Mouse (Mus musculus): Measurements from ENCODE around the gene Hist1h2bl.

The Hist1h2bl gene

DNA sequence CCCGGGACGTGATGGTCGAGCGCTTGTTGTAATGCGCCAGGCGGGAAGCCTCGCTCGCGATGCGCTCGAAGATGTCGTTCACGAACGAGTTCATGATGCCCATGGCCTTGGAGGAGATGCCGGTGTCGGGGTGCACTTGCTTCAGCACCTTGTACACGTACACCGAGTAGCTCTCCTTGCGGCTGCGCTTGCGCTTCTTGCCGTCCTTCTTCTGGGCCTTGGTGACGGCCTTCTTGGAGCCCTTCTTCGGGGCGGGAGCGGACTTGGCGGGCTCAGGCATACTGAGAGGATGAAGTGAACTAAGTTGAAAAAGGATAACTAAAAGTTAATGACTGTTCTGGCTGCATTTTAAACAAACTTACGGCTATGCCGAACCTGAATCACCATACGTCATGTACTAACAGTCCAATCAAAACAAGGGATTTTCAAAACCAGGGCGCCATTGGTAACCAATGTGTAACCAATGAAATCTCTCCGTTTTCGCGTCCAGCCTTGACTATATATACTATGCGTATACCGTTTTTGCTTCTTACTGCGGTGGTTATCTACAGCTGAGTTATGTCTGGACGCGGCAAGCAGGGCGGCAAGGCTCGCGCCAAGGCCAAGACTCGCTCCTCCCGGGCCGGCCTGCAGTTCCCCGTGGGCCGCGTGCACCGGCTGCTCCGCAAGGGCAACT lies at the start of gene Hist1h2bl, which contains the start of gene Hist1h2ai:
Gene Hist1h2bl (minus strand): TSS at position 280 of the 676 bp plus-strand sequence.
Gene Hist1h2ai (plus strand): TSS at position 559 of the 676 bp plus-strand sequence.
- peak; percentile 97 for DNase-seq (ENCODE audit: low read depth, low spot score)

GRCm38 (mm10) chr13:21755707-21756106 lies 39.8 kb upstream of the Hist1h2bl start:
- no peak for DNase-seq (ENCODE audit: low read depth, low spot score)

DNA sequence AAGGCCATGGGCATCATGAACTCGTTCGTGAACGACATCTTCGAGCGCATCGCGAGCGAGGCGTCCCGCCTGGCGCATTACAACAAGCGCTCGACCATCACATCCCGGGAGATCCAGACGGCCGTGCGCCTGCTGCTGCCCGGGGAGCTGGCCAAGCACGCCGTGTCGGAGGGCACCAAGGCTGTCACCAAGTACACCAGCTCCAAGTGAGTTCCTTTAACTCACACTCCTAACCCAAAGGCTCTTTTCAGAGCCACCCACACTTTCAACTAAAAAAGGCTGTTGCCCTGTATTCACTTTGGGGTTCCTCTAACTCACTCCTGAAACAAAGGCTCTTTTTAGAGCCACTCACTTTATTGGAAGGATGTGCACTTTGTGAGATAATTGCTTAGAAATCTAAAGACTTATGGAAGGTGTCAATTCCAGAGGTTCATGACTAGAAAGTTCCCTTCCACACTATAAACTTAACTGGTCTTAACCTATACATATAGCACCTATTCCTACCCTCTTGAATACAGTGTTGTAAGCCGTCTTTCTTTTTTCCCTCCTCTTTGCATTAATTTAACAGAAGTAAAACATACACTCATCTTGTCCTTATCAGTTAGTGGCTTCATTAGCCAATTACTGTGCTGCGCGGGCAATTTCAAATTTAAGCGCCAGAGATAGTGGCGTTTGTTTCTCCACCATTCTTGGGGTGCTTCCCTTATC lies 38.5 kb upstream of the Hist1h2bl start:
- DNase-seq (ENCODE audit: low read depth, low spot score): peak; percentile 73

GRCm38 (mm10) chr13:21753524-21754285 lies 37.8 kb upstream of the Hist1h2bl start, which contains the start of the genes Hist1h2ak and Hist1h2bn:
Hist1h2ak (minus strand) TSS chr13:21753827.
Hist1h2bn (plus strand) TSS chr13:21754123.
- peak; percentile 96 for DNase-seq (ENCODE audit: low read depth, low spot score)

DNA sequence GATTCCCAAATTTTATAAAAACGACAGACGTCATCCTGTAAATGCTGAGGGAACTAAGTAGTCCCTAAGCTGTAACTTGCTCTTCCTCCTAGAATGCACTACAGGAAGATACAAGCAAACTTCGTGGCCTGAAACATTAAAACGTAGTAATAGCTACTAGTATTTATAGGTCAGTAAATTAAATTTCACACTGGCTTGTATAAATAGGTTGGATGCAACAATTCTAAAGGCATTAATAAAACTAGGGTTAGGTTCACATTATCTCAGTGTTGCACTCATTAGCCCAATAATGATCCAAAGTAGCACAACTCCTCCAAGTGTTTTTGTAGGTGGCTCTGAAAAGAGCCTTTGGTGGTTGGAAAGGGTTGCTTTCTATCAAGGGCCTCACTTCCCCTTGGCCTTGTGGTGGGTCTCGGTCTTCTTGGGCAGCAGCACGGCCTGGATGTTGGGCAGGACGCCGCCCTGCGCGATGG lies 37.1 kb upstream of the Hist1h2bl start:
- peak; percentile 56 for DNase-seq (ENCODE audit: low read depth, low spot score)

- peak; percentile 57 for DNase-seq (ENCODE audit: low read depth, low spot score)
These were observed 36.4 kb upstream of the Hist1h2bl start for GRCm38 (mm10) chr13:21752356-21752755.

GRCm38 (mm10) chr13:21751827-21752226 lies 35.9 kb upstream of the Hist1h2bl start:
- peak; percentile 35 for DNase-seq (ENCODE audit: low read depth, low spot score)

GRCm38 (mm10) chr13:21751417-21751816 lies 35.5 kb upstream of the Hist1h2bl start:
- DNase-seq (ENCODE audit: low read depth, low spot score): peak; percentile 43

GRCm38 (mm10) chr13:21750159-21751017 lies 34.4 kb upstream of the Hist1h2bl start, which contains the start of gene Hist1h4k:
Hist1h4k (minus strand) TSS chr13:21750505.
- DNase-seq (ENCODE audit: low read depth, low spot score): peak; percentile 88

DNA sequence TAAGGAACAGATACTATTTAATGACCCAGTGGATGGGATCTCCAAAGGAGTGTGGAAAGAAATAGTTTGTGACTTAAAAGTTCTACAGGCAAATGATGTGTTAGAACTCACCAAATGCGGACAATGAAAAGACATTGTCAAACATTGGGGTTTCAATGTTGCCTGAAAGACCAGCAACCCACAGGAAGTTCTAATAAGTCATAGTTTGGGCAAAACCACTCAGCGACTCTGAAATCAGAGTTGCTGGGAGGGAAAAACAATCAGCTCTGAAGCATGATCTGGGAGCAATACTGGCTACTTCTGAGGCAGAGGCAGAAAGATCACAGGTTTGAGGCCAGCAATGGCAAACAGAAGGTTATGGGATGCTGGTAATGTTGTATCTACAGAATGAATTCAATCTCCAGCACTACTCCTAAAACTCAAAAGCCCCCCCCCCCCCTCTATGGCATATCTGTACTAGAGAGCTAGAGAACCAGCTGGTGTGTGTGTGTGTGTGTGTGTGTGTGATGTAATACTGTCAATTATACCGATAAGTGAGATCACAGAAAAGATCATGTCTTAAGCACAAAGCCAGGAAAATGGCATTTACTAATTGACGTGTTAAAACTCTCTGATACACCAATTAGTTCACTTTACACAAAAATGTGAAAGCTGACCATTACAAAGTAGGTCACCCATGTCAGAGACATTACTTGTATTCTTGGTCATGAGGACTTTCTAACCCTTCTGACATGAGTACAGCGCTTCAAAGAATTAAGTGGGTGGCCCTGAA lies 33.6 kb upstream of the Hist1h2bl start:
- peak; percentile 63 for DNase-seq (ENCODE audit: low read depth, low spot score)

DNA sequence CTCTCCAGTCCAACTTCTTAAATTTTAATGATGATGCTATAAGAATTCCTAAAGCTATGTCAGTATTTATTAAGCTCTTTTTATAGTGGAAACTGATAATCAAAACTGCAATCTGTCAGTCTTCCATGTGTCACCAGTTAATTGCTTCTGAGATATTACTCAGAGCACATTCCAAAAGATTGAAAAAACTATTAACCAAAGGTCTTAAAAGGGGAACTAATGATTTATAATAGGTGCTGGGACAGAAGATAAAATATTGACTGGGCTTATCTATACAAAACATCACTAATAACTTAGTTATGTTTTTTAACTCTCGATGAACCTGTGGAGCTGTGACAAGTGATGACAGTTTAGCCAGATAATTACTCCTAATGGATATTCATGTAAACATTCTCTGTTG lies 29.1 kb upstream of the Hist1h2bl start:
- no peak for DNase-seq (ENCODE audit: low read depth, low spot score)

GRCm38 (mm10) chr13:21734906-21735767 lies 19.2 kb upstream of the Hist1h2bl start, which contains the start of gene Hist1h4j:
Hist1h4j (plus strand) TSS chr13:21735064.
- peak; percentile 88 for DNase-seq (ENCODE audit: low read depth, low spot score)

DNA sequence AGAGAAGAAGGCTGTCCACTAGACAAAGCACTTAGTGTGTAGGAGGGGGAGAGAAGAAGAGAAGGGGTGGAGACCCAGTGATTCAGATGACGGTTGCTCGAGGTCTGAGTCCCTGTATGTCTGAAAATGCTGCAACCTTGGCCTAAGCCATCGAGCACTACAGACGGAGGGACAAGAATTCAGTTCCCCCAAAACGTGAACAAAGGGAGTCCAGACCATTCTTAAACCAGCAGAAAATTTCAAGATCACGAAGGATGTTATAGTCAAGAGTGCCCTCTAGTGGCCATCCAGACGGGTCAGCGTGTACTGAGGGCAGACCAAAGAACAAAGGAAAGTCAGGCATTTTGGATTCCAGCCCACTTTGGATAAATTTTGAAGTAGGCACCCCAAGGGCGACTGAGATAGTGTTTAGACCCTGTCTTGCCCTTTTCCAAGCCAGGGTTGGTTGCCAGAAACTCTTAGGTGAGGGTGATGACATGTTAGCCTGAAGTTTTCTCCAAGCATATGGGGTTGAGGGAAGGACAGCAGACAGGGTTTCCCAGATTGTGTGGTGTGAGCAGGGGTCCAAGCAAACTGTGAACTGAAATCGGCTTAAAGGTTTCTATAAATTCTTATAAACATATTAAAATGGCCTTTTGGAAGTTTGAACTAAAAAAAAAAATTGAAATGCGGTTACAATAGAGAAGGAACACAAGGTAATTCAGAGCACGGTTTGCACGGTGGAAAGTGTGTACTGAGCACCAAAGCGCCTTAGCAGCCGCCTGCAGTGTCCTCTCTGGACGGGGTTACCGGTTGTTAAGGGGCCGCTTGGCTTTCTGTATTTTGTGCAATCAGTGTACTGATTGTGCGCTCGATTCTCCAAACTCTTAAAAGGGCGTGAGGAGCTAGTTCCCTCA lies 18.3 kb upstream of the Hist1h2bl start:
- DNase-seq (ENCODE audit: low read depth, low spot score): peak; percentile 96

DNA sequence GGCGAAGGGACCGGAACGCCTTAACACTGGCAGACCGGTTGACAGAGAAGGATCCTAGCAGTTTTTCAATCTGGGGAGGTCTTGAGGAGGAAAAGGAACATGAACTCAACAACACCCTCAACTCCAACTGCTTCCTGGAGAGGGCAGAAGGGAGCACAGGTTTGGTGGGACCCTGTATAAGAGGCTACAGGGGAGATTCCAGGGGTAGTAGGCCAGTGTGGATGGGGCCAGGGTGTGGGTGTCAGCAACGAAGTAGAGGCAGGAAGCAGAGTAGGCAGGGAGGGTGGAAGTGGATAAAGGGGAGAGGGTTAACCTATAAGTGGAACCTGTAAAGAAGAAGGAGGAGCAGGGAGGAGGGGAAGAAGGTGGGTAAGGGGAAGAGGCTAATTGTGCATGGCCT lies 17.5 kb upstream of the Hist1h2bl start:
- DNase-seq (ENCODE audit: low read depth, low spot score): peak; percentile 52

- DNase-seq (ENCODE audit: low read depth, low spot score): peak; percentile 34
These were observed 13.6 kb upstream of the Hist1h2bl start for GRCm38 (mm10) chr13:21729544-21729943.

DNA sequence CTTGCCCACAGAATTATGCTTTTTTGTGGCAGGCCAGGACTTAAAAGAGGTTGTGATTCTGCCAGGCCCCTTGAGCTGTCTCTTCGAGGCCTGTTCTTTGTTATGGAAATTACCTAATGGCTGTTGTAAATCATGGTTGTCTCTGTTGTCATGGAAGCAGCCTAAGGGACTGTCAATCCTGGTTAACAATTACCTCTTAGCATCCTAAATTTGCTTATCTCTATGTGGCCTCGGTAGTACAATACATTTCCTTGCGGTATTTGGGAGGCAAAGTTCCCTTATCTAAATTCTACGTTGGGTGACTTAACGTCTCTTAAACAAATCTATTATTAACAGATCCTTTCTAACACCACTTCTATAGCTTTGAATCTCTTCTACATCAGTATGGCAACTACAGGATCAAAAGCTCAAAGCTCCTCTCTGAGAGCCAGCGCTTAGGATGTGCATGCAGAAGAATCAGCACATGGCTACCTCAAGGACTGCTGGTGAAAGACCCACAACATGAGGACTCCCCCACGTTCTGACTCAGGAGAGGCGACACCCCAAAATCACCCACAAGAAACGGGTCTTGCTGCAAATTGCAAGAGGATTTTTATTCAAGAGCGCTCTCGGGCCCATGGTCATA lies 12.1 kb upstream of the Hist1h2bl start:
- DNase-seq (ENCODE audit: low read depth, low spot score): no peak

GRCm38 (mm10) chr13:21722993-21723836 lies 7.3 kb upstream of the Hist1h2bl start:
- DNase-seq (ENCODE audit: low read depth, low spot score): peak; percentile 36
